Mouse (Mus musculus) ES-E14 (cell line): ENCODE measurements around the gene Slc10a7.
A peak's percentile ranks its signal among the peaks of the same experiment; 100 is the strongest.

Experiments used
- HCFC1 ChIP-seq: IDR thresholded peaks from 2 replicates; pipeline ENCODE4 v1.6.1; 2012; ENCODE audit warnings: low read length, inconsistent platforms, borderline replicate concordance; ENCODE audit not compliant: insufficient read depth
- MAFK ChIP-seq: IDR thresholded peaks from 2 replicates; pipeline ENCODE4 v1.6.1; 2014; ENCODE audit warnings: mild to moderate bottlenecking, low read depth, low read length, inconsistent platforms; ENCODE audit not compliant: insufficient read depth
- ZC3H11A ChIP-seq: IDR thresholded peaks from 2 replicates; pipeline ENCODE4 v1.6.1; 2012; ENCODE audit warnings: low read depth, mild to moderate bottlenecking, inconsistent platforms, low read length, borderline replicate concordance
- ZNF384 ChIP-seq: IDR thresholded peaks from 2 replicates; pipeline ENCODE4 v1.6.1; 2012; ENCODE audit warnings: low read depth, low read length, inconsistent platforms

DNA sequence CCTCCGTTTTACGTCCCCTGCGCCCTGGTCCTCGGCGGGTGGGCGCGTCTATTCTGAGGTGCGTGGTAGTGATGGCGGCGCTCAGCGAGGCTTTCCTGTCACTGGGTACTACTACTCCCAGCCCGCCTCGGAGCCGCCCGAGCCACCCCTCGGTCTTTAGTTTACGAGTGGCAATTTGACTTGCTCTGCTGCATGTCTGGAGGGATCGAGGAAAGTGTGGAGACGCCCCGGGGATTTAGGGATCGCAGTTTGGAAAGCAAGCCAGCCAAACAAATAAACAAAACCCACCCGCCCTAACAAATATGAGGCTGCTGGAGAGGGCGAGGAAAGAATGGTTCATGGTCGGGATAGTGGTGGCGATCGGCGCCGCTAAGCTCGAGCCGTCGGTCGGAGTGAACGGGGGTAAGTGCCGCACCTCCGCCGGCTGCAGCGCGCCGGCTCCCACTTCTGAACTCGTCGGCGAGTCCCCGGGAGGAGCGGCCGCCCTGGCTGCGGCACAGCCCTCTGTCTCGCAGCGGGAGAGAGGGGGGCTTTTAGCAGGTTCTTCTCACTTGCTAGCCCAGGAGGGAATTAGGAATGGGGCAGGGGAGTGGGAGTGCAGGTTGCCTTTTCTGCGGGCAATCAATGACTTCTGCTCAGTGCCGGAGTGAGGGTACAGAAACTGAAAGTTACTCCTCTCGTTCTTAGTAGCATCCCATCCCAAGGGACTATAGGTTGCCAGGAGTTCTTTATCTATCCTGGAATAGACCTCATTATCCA is at the start of gene Slc10a7:
- no peak for TF ChIP-seq ZNF384
- TF ChIP-seq MAFK = 0 out of 2 replicates have a peak, but pooled peaks have one; percentile 0
- no peak for TF ChIP-seq HCFC1
- TF ChIP-seq ZC3H11A = no peak
